Mouse (Mus musculus): ENCODE measurements around the gene Serpina3j. TPM values are rescaled to one million over a fixed set of nuclear protein-coding genes. Genes with fewer than 3 reads are reported as not detected.
"Not testable (repeated sequence)": the region's sequence is repeated elsewhere in the genome, so short reads cannot be mapped to it uniquely, and the experiment has no call there.

The Serpina3j gene
- total RNA-seq (2021) (under 1 TPM; 0.20 to 0.83 TPM), polyA plus RNA-seq (2012; rRNA removed) (not detected in 2 replicates)
- long read RNA-seq: 0 reads

DNA sequence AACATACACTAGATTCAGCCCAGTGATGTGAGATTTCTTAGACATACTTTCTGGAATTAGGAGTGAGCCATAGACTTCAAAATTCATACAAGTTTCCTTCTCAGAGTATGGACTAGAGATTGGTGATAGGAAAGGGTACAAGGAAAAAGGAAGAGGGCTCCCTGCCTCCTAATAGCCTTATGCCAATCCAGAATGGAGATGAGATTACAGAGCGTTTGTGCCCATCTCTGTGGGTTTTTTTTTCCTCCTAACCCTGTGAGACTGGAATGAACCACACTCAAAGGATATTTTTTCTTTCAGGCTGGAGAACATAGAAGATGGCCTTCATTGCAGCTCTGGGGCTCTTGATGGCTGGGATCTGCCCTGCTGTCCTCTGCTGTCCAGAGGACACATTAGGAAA lies at the start of gene Serpina3j:
Serpina3j (plus strand) TSS at position 301 of the 400 bp plus-strand sequence.
- no peak for DNase-seq

DNA sequence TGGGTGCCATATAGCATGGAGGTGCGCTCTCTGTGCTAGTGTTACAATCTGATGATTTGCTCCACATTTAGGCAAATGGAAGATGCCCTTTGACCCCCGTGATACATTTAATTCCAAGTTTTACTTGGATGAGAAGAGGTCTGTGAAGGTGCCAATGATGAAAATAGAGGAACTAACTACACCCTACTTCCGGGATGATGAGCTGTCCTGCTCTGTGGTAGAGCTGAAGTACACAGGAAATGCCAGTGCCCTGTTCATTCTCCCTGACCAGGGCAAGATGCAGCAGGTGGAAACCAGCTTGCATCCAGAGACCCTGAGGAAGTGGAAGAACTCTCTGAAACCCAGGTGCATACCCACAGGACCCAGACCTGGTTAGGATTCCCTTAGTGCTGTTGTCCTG lies 48.0 kb upstream of the Serpina3j start:
- no peak for DNase-seq

DNA sequence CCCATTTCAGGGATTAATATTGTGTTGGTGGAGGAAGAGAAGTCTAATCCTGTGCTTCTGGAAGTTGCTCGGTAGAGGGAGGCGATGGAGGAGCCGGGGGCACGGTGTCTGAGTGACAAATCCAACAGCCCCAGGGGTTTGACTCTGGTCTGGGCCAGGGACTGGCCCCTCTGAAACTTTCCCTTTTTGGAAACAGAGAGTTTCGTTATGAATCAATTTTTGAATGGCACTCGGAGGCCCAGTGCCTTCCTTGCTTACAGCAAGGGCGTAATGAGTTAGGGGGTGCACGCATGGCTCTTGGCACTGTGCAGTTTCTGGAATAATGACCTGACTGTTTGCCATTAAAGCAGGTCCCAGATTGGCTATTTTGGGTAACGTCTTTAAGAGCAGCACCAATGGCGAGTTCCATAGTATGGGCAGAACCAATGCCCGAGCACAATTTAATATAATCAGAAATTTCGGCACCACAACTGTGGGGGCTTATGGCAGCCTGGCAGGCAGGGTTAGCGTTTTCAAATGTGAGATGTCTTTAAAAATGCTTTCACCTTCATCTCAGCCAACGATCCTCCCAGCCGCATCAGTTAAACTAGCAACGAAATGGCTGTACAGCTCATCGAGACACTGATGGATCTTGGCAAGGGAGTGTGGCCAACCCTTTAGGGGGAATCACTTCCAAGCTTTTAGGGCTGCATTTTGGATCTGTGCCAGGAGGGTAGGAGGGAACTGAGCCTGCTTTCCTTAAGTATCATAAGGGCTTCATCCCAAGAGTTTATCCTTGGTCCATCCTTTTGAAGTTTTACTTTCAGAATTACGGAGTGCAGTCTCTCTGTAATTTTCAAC lies 35.9 kb upstream of the Serpina3j start:
- DNase-seq: no peak

DNA sequence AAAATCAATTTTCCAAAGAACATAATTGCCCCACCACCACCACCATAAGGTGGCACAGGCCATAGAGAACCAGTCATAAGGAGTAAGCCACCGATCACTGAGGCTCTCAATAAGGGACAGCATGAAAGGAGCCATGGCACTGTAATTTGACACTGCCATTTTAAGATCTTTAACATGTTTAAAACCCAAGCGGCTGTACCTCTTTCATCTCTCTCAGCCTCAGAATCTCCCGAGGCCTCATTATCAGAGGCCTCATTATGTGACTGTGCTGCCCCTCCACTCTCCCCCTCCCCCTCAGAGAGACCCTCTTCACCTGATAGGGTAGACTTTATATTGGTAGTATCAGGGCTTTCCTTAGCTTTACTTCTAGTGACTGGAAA lies 35.3 kb upstream of the Serpina3j start:
- DNase-seq: no peak

- no peak for DNase-seq
Observed at GRCm38 (mm10) chr12:104283380-104283779, 31.0 kb upstream of the Serpina3j start.

DNA sequence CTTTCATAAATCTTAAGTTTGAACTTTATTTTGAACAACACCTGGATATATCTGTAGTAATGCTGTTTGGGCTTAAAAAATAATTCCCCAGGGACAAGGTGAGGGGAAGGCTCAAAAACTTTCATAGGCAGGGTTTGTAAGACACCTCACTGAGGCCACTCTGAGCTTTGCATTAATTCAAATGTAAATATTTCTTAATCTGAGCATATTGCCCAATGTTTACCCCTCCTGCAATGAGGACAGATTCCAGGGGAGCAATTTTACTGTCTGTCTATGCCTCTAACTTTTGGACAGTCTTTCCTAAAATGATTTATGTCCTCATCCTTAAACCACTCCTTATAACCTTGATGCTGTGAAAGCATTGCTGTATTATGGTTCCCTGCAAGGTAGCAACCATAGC lies 26.0 kb upstream of the Serpina3j start:
- no peak for DNase-seq

DNA sequence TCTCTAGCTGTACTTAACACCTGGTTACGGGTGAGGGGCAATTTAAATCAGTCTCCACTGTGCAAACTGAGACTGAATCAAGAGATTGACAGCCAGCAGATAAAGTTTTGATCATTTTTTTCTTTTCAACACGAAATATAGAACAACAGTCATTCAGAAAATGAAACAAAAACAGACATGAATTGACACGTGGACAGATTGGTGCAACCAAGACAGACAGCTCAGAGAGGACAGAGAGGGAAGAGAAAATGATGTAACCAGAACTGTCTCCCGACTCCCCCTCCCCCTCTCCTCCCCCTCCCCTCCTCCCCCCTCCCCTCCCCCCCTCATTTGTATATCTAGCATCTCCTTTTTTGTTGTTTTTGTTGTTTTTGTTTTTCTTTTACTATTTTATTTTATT lies 24.5 kb upstream of the Serpina3j start:
- DNase-seq: no peak

GRCm38 (mm10) chr12:104293963-104294362 lies 20.4 kb upstream of the Serpina3j start:
- DNase-seq: no peak

GRCm38 (mm10) chr12:104298049-104298448 lies 16.3 kb upstream of the Serpina3j start:
- no peak for DNase-seq

GRCm38 (mm10) chr12:104305991-104306390 lies 8.4 kb upstream of the Serpina3j start:
- DNase-seq: no peak

GRCm38 (mm10) chr12:104322454-104322853 lies 8.1 kb downstream of the Serpina3j start:
- no peak for DNase-seq

- DNase-seq: no peak
Observed at GRCm38 (mm10) chr12:104331701-104332100, 17.3 kb downstream of the Serpina3j start.

DNA sequence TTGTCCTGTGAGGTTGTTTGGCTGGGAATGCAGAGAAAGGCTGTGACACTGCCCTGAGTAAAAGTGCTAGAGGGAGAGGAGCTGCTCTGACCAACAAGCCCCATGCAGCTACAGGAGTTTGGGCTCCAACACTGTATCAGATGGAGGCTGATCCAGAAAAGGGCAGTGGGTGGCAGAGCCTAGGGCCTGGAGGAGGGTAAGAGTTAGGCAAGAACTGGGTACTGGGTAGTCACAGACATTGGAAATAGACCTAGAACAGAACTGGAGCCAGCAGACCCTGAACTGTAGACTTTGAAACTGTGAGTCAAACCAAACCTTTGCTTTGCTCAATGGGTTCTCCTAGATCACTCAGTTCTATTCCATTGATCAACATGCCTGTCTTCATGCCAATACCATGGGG lies 22.5 kb downstream of the Serpina3j start:
- not testable (repeated sequence) for DNase-seq

DNA sequence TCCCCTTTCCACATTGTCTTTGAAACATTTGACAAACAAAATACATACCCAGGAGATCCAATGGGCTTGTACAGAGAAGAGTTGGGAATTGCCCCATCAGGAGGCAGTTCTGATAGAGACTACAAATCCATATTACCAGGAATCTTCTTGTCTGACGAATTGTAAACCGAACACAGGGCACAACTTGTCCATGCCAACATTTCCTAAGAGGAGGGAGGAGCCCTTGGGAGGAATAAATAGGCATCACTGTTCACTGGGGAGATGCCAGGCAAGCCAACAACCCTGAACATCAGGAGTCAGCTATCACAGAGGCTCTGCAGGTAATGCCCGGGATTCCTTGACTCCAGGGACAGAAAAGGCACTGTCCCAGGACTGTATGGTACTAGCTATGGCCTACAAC lies 23.9 kb downstream of the Serpina3j start, which contains the start of the genes Serpina3k and Serpina3m:
Serpina3k (plus strand) TSS at position 261 of the 400 bp plus-strand sequence.
Serpina3m (plus strand) TSS at position 261 of the 400 bp plus-strand sequence.
- peak; percentile 12 for DNase-seq

GRCm38 (mm10) chr12:104338705-104339104 lies 24.4 kb downstream of the Serpina3j start:
- DNase-seq: no peak

DNA sequence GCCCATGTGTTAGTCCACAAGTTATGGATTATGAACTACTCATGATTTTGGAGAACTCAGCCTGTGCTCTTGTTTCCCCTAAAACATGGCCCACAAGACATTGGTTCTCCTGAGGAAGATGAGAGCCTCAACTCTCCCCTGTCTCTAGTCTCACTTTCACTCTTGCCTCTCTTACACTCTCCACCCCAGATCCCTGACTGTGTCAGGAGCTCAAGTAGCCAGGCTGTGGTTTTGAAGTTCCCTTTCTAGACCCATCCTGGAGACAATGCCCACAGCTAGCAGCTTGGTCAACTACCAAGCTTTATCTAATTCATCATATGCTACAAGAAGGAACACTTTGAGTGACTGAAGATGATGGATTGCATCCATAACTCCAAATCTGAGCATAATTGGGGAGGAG lies 28.1 kb downstream of the Serpina3j start:
- not testable (repeated sequence) for DNase-seq

DNA sequence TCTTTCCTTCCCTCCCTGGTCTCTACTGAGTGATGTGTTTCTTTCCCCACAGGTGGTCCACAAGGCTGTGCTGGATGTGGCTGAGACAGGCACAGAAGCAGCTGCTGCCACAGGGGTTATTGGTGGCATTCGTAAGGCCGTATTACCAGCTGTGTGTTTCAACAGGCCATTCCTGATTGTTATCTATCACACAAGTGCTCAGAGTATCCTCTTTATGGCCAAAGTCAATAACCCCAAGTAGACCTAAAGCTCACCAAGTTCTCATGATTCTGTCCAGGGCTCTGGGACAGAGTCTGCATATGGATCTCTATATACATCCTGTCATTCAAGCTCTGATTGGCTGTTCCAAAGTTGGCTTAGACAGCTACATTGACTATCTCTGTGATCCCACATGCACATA lies 30.8 kb downstream of the Serpina3j start:
- DNase-seq: no peak

- no peak for DNase-seq
Observed at GRCm38 (mm10) chr12:104345707-104346106, 31.4 kb downstream of the Serpina3j start.

DNA sequence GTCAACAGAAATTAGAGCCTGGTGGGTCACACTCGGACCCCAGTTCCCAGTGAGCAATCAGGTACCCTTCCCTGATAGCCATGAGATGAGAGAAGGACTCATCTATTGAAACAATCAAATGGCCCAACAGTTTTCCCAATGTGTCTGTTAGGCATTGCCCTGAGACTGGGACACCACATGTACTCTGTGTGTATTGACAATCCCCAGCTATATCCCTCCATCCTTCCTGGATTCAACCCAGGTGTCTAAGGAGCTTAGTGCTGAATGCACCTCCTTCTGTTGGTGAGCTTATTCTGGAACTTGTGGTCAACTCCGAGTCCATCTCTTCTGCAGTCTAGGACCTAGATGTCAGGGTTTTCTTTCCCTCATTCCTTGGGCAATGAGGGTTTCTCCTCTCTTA lies 32.7 kb downstream of the Serpina3j start:
- no peak for DNase-seq

- peak; percentile 34 for DNase-seq
Observed at GRCm38 (mm10) chr12:104351812-104352211, 37.5 kb downstream of the Serpina3j start.

GRCm38 (mm10) chr12:104356006-104356405 lies 41.7 kb downstream of the Serpina3j start:
- DNase-seq: no peak

GRCm38 (mm10) chr12:104369986-104370385 lies 55.6 kb downstream of the Serpina3j start:
- DNase-seq: no peak
